Mouse (Mus musculus) liver, embryonic 14 days (tissue): ENCODE measurements around the gene Acrbp. TPM values are rescaled to one million over a fixed set of nuclear protein-coding genes. Genes with fewer than 3 reads are reported as not detected.

Experiments
- polyA plus RNA-seq: library from polyadenylated mRNA; depleted of rRNA; stranded (reverse); fragments of >200 nt; gene quantifications from 2 replicates; pipeline ENCODE4 v1.2.3, GENCODE M21; 2012; rRNA removed

The Acrbp gene
- 2.5 and 3.8 TPM in 2 replicates for polyA plus RNA-seq

GRCm38 (mm10) chr6:125049678-125050077 lies at the start of gene Acrbp:
Acrbp (plus strand) TSS chr6:125049689.

GRCm38 (mm10) chr6:125009129-125009180 lies 40.5 kb upstream of the Acrbp start, which contains the start of gene Zfp384:
Zfp384 (plus strand) TSS chr6:125009145.

GRCm38 (mm10) chr6:125039533-125040153 lies 9.8 kb upstream of the Acrbp start, which contains the start of gene Ing4:
Ing4 (plus strand) TSS chr6:125039760.

GRCm38 (mm10) chr6:125067571-125067995 lies 18.1 kb downstream of the Acrbp start, which contains the start of gene Lpar5:
Lpar5 (plus strand) TSS chr6:125067920.

GRCm38 (mm10) chr6:125095391-125096278 lies 46.1 kb downstream of the Acrbp start, which contains the start of gene Chd4:
Chd4 (plus strand) TSS chr6:125095981.

Other genes with a start within 250 kb of the Acrbp start
- 4.4 and 5.3 TPM in 2 replicates for gene Spsb2, start 241.0 kb upstream of the Acrbp start, polyA plus RNA-seq
- 274 and 318 TPM in 2 replicates for gene Tpi1, start 235.4 kb upstream of the Acrbp start, polyA plus RNA-seq
- 26.5 and 29.8 TPM in 2 replicates for gene Usp5, start 220.2 kb upstream of the Acrbp start, polyA plus RNA-seq
- gene Cdca3, start 220.1 kb upstream of the Acrbp start, polyA plus RNA-seq: 120 and 156 TPM in 2 replicates
- gene Gnb3, start 209.4 kb upstream of the Acrbp start, polyA plus RNA-seq: 0.09 TPM in 1 of 2 replicates, not detected in the other
- 2.9 and 4.2 TPM in 2 replicates for gene P3h3, start 191.9 kb upstream of the Acrbp start, polyA plus RNA-seq
- gene Gpr162, start 185.7 kb upstream of the Acrbp start, polyA plus RNA-seq: 0.03 and 0.08 TPM in 2 replicates
- 0.05 and 0.08 TPM in 2 replicates for gene Cd4, start 161.5 kb upstream of the Acrbp start, polyA plus RNA-seq
- 0.09 and 0.11 TPM in 2 replicates for gene Lag3, start 138.0 kb upstream of the Acrbp start, polyA plus RNA-seq
- gene Ptms, start 129.6 kb upstream of the Acrbp start, polyA plus RNA-seq: 107 and 113 TPM in 2 replicates
- gene Mlf2, start 118.3 kb upstream of the Acrbp start, polyA plus RNA-seq: 79.5 and 83.4 TPM in 2 replicates
- 48.8 and 56.1 TPM in 2 replicates for gene Cops7a, start 84.2 kb upstream of the Acrbp start, polyA plus RNA-seq
- 0.03 TPM in 2 replicates for gene Pianp, start 53.0 kb upstream of the Acrbp start, polyA plus RNA-seq
- gene Zfp384, start 40.5 kb upstream of the Acrbp start, polyA plus RNA-seq: 18.1 and 21.6 TPM in 2 replicates
- 16.7 and 18.7 TPM in 2 replicates for gene Ing4, start 9.9 kb upstream of the Acrbp start, polyA plus RNA-seq
- 1.1 and 1.9 TPM in 2 replicates for gene Lpar5, start 18.2 kb downstream of the Acrbp start, polyA plus RNA-seq
- gene Chd4, start 46.3 kb downstream of the Acrbp start, polyA plus RNA-seq: 24.7 and 28.3 TPM in 2 replicates
- gene Nop2, start 82.2 kb downstream of the Acrbp start, polyA plus RNA-seq: 24.5 and 26.9 TPM in 2 replicates
- gene Iffo1, start 95.6 kb downstream of the Acrbp start, polyA plus RNA-seq: 5.8 and 6.3 TPM in 2 replicates
- 1,650 and 2,016 TPM in 2 replicates for gene Gapdh, start 116.8 kb downstream of the Acrbp start, polyA plus RNA-seq
- 121 and 141 TPM in 2 replicates for gene Ncapd2, start 142.0 kb downstream of the Acrbp start, polyA plus RNA-seq
- gene Mrpl51, start 142.1 kb downstream of the Acrbp start, polyA plus RNA-seq: 53.6 and 57.5 TPM in 2 replicates
- 3.4 and 3.6 TPM in 2 replicates for gene Vamp1, start 165.9 kb downstream of the Acrbp start, polyA plus RNA-seq
- gene Tapbpl, start 182.2 kb downstream of the Acrbp start, polyA plus RNA-seq: 4.1 and 4.3 TPM in 2 replicates
- 0.52 and 0.83 TPM in 2 replicates for gene Cd27, start 187.3 kb downstream of the Acrbp start, polyA plus RNA-seq
- 0.03 TPM in 1 of 2 replicates, not detected in the other for gene Tuba3a, start 236.4 kb downstream of the Acrbp start, polyA plus RNA-seq